Mouse (Mus musculus) mesoderm, embryonic 11.5 days (tissue): ENCODE data around the gene Reln.

Experiments
- DNase-seq: peaks from one replicate; pipeline ENCODE4 v3.0.0-alpha.2; 2012; ENCODE audit warnings: low read depth, low spot score

The Reln gene

GRCm38 (mm10) chr5:22007304-22008059 lies 337.0 kb downstream of the Reln start:
- DNase-seq = no peak

GRCm38 (mm10) chr5:22003858-22004257 lies 340.6 kb downstream of the Reln start:
- no peak for DNase-seq

- no peak for DNase-seq
Measured at GRCm38 (mm10) chr5:21987711-21988110, 356.8 kb downstream of the Reln start.

- DNase-seq = peak; percentile 67
Measured at GRCm38 (mm10) chr5:21986311-21986710, 358.2 kb downstream of the Reln start.

- DNase-seq = no peak
Measured at GRCm38 (mm10) chr5:21983021-21983667, 361.4 kb downstream of the Reln start.

GRCm38 (mm10) chr5:21981216-21981615 lies 363.3 kb downstream of the Reln start:
- no peak for DNase-seq

- no peak for DNase-seq
Measured at GRCm38 (mm10) chr5:21980544-21980943, 364.0 kb downstream of the Reln start.

GRCm38 (mm10) chr5:21973266-21974010 lies 371.1 kb downstream of the Reln start:
- DNase-seq = no peak

- DNase-seq = no peak
Measured at GRCm38 (mm10) chr5:21961796-21962195, 382.7 kb downstream of the Reln start.

GRCm38 (mm10) chr5:21960151-21960550 lies 384.4 kb downstream of the Reln start:
- no peak for DNase-seq

- DNase-seq = no peak
Measured at GRCm38 (mm10) chr5:21957586-21957985, 386.9 kb downstream of the Reln start.

- DNase-seq = no peak
Measured at GRCm38 (mm10) chr5:21957061-21957460, 387.4 kb downstream of the Reln start.

GRCm38 (mm10) chr5:21949507-21949897 lies 395.0 kb downstream of the Reln start:
- DNase-seq = no peak

GRCm38 (mm10) chr5:21948736-21949506 lies 395.6 kb downstream of the Reln start:
- no peak for DNase-seq

GRCm38 (mm10) chr5:21947610-21948381 lies 396.7 kb downstream of the Reln start:
- no peak for DNase-seq

GRCm38 (mm10) chr5:21944579-21944978 lies 399.9 kb downstream of the Reln start:
- no peak for DNase-seq

- DNase-seq = no peak
Measured at GRCm38 (mm10) chr5:21939405-21939804, 405.1 kb downstream of the Reln start.

GRCm38 (mm10) chr5:21938138-21938537 lies 406.4 kb downstream of the Reln start:
- DNase-seq = no peak

- DNase-seq = no peak
Measured at GRCm38 (mm10) chr5:21936627-21937026, 407.9 kb downstream of the Reln start.

- no peak for DNase-seq
Measured at GRCm38 (mm10) chr5:21936096-21936495, 408.4 kb downstream of the Reln start.

- DNase-seq = no peak
Measured at GRCm38 (mm10) chr5:21934811-21935396, 409.6 kb downstream of the Reln start.
